Mouse (Mus musculus) myocyte (in vitro differentiated cells): ENCODE results near the gene Mamstr. TPM values are rescaled to one million over a fixed set of nuclear protein-coding genes. Genes with fewer than 3 reads are reported as not detected.

ENCODE experiments used
- H3K27me3 ChIP-seq: one replicate; pipeline ENCODE4 v1.6.1; 2011; ENCODE audit not compliant: control insufficient read depth, insufficient read depth, insufficient read length
- H3K36me3 ChIP-seq: one replicate; pipeline ENCODE4 v1.6.1; 2011; ENCODE audit not compliant: control insufficient read depth, insufficient read depth
- H3K4me2 ChIP-seq: one replicate; pipeline ENCODE4 v1.6.1; 2011; ENCODE audit warnings: low read depth, control low read depth
- H3K4me3 ChIP-seq: one replicate; pipeline ENCODE4 v1.5.1; 2011; ENCODE audit warnings: mild to moderate bottlenecking, control low read depth, moderate library complexity
- H3K79me2 ChIP-seq: one replicate; pipeline ENCODE4 v1.6.1; 2011; ENCODE audit not compliant: control insufficient read depth, insufficient read depth
- H3ac ChIP-seq: one replicate; pipeline ENCODE4 v1.6.1; 2011; ENCODE audit not compliant: control insufficient read depth, insufficient read length
- CEBPB ChIP-seq: IDR thresholded peaks from 2 replicates; pipeline ENCODE4 v1.6.1; 2011; ENCODE audit warnings: mild to moderate bottlenecking, moderate library complexity; ENCODE audit not compliant: poor library complexity, insufficient read depth, severe bottlenecking
- E2F4 ChIP-seq: IDR thresholded peaks from one replicate; pipeline ENCODE4 v1.6.1; 2011; ENCODE audit warnings: mild to moderate bottlenecking, control low read depth, moderate library complexity; ENCODE audit not compliant: insufficient read depth
- MAX ChIP-seq: IDR thresholded peaks from one replicate; pipeline ENCODE4 v1.6.1; 2011; ENCODE audit warnings: low read depth, mild to moderate bottlenecking, control low read depth
- MYOD1 ChIP-seq, 3 experiments: IDR thresholded peaks; one replicate each; pipeline ENCODE4 v1.6.1; 2011; ENCODE audit warnings: control low read depth in 2 of 3, low read depth in 2 of 3, mild to moderate bottlenecking in 2 of 3, moderate library complexity in 1 of 3; ENCODE audit not compliant: insufficient read length in 2 of 3, control insufficient read depth in 1 of 3
- MYOG ChIP-seq, 3 experiments: IDR thresholded peaks; one replicate each; pipeline ENCODE4 v1.6.1; 2011; ENCODE audit warnings: control low read depth in 2 of 3, low read depth in 2 of 3, mild to moderate bottlenecking in 2 of 3; ENCODE audit not compliant: insufficient read length in 2 of 3, control insufficient read depth in 1 of 3, insufficient read depth in 1 of 3
- POLR2A ChIP-seq: IDR thresholded peaks from one replicate; pipeline ENCODE4 v1.6.1; 2011; ENCODE audit warnings: low read depth, mild to moderate bottlenecking, control low read depth, moderate library complexity; ENCODE audit not compliant: insufficient read length
- POLR2AphosphoS2 ChIP-seq: IDR thresholded peaks from one replicate; pipeline ENCODE4 v1.6.1; 2011; ENCODE audit warnings: low read depth, control low read depth; ENCODE audit not compliant: insufficient read length
- REST ChIP-seq: IDR thresholded peaks from one replicate; pipeline ENCODE4 v1.6.1; 2011; ENCODE audit warnings: mild to moderate bottlenecking, control low read depth, moderate library complexity; ENCODE audit not compliant: insufficient read depth, insufficient read length
- SRF ChIP-seq: IDR thresholded peaks from one replicate; pipeline ENCODE4 v1.6.1; 2011; ENCODE audit warnings: low read depth; ENCODE audit not compliant: control insufficient read depth, insufficient read length
- TCF12 ChIP-seq: IDR thresholded peaks from one replicate; pipeline ENCODE4 v1.6.1; 2011; ENCODE audit warnings: mild to moderate bottlenecking, control low read depth; ENCODE audit not compliant: poor library complexity, insufficient read depth, severe bottlenecking
- TCF3 ChIP-seq: IDR thresholded peaks from one replicate; pipeline ENCODE4 v1.6.1; 2011; ENCODE audit warnings: low read depth, control low read depth; ENCODE audit not compliant: insufficient read length
- USF1 ChIP-seq: IDR thresholded peaks from one replicate; pipeline ENCODE4 v1.6.1; 2011; ENCODE audit warnings: low read depth, mild to moderate bottlenecking, control low read depth, moderate library complexity
- polyA plus RNA-seq: library from polyadenylated mRNA; unstranded; fragments of >200 nt; fragmentation: generic; extraction: Trizol; gene quantifications from one replicate; pipeline ENCODE4 v1.2.1, GENCODE M21; 2012; ENCODE audit warnings: missing spikeins

Gene Mamstr
- polyA plus RNA-seq, 1 experiment = 12.5 TPM

GRCm38 (mm10) chr7:45683396-45684050 is 43.7 kb downstream of the Mamstr start, which contains the start of gene Ntn5:
Gene Ntn5, plus strand, starts transcription at chr7:45684022.
- TF ChIP-seq TCF3 (no peak), TCF12 (no peak), MYOG (IDR thresholded peaks at IDR 0.05; ENCODE audit: control insufficient read depth in 1 of 3, insufficient read depth in 1 of 3, insufficient read length in 2 of 3, low read depth in 2 of 3) (no peak)
- no peaks in the 10 kb centered on the region for H3K36me3 ChIP-seq
- H3K27me3 ChIP-seq = no peaks in the 10 kb centered on the region
- H3K79me2 ChIP-seq = no peaks in the 10 kb centered on the region
- no peak within 1 kb of the TSS for H3K4me2 ChIP-seq
- H3ac ChIP-seq = no peak within 1 kb of the TSS
- no peak within 1 kb of the TSS for H3K4me3 ChIP-seq

- H3K4me2 ChIP-seq = no peak overlapping the region
- H3K36me3 ChIP-seq = no peaks in the 10 kb centered on the region
- no peak overlapping the region for H3ac ChIP-seq
- TF ChIP-seq E2F4 (no peak), SRF (no peak), POLR2AphosphoS2 (no peak), MAX (no peak), CEBPB (no peak), TCF3 (no peak), USF1 (no peak), MYOD1 (IDR thresholded peaks at IDR 0.05; ENCODE audit: control insufficient read depth in 1 of 3, insufficient read length in 2 of 3, low read depth in 2 of 3) (no peak), REST (no peak), TCF12 (no peak), POLR2A (no peak), MYOG (IDR thresholded peaks at IDR 0.05; ENCODE audit: control insufficient read depth in 1 of 3, insufficient read depth in 1 of 3, insufficient read length in 2 of 3, low read depth in 2 of 3) (no peak)
- no peaks in the 10 kb centered on the region for H3K27me3 ChIP-seq
- H3K4me3 ChIP-seq = no peak overlapping the region
- no peaks in the 10 kb centered on the region for H3K79me2 ChIP-seq
Measured at GRCm38 (mm10) chr7:45685811-45686210, 46.0 kb downstream of the Mamstr start.

GRCm38 (mm10) chr7:45686841-45687240 is 47.1 kb downstream of the Mamstr start:
- TF ChIP-seq POLR2AphosphoS2 (no peak), REST (no peak), CEBPB (no peak), TCF3 (no peak), TCF12 (no peak), MAX (no peak), POLR2A (no peak), MYOG (IDR thresholded peaks at IDR 0.05; ENCODE audit: control insufficient read depth in 1 of 3, insufficient read depth in 1 of 3, insufficient read length in 2 of 3, low read depth in 2 of 3) (no peak), SRF (no peak), USF1 (no peak), MYOD1 (IDR thresholded peaks at IDR 0.05; ENCODE audit: control insufficient read depth in 1 of 3, insufficient read length in 2 of 3, low read depth in 2 of 3) (no peak)
- H3K79me2 ChIP-seq = no peaks in the 10 kb centered on the region
- H3ac ChIP-seq = no peak overlapping the region
- H3K4me3 ChIP-seq = no peak overlapping the region
- H3K4me2 ChIP-seq = no peak overlapping the region
- no peaks in the 10 kb centered on the region for H3K36me3 ChIP-seq
- no peaks in the 10 kb centered on the region for H3K27me3 ChIP-seq

GRCm38 (mm10) chr7:45689099-45689498 is 49.3 kb downstream of the Mamstr start:
- H3K27me3 ChIP-seq = no peaks in the 10 kb centered on the region
- H3K79me2 ChIP-seq = no peaks in the 10 kb centered on the region
- no peak overlapping the region for H3K4me2 ChIP-seq
- H3K36me3 ChIP-seq = no peaks in the 10 kb centered on the region
- TF ChIP-seq SRF = no peak
- H3ac ChIP-seq = no peak overlapping the region
- no peak overlapping the region for H3K4me3 ChIP-seq

- Histone ChIP-seq H3ac (no peak overlapping the region), H3K27me3 (no peaks in the 10 kb centered on the region), H3K4me2 (no peak overlapping the region), H3K79me2 (no peaks in the 10 kb centered on the region), H3K4me3 (no peak overlapping the region), H3K36me3 (no peaks in the 10 kb centered on the region)
- TF ChIP-seq MYOG (IDR thresholded peaks at IDR 0.05; ENCODE audit: control insufficient read depth in 1 of 3, insufficient read depth in 1 of 3, insufficient read length in 2 of 3, low read depth in 2 of 3) (no peak), TCF3 (no peak), REST (no peak), USF1 (no peak), SRF (no peak), TCF12 (no peak), POLR2AphosphoS2 (no peak), E2F4 (no peak), MAX (no peak), POLR2A (no peak), MYOD1 (IDR thresholded peaks at IDR 0.05; ENCODE audit: control insufficient read depth in 1 of 3, insufficient read length in 2 of 3, low read depth in 2 of 3) (no peak), CEBPB (no peak)
Measured at GRCm38 (mm10) chr7:45689800-45690199, 50.0 kb downstream of the Mamstr start.
